Mouse (Mus musculus) CH12.LX (cell line): ENCODE measurements around the gene Zfp354a. TPM values are rescaled to one million over a fixed set of nuclear protein-coding genes. Genes with fewer than 3 reads are reported as not detected.

Experiments
- polyA plus RNA-seq: library from polyadenylated mRNA; unstranded; fragments of >175 nt; gene quantifications from 2 replicates; pipeline ENCODE4 v1.2.1, GENCODE M21; 2012; ENCODE audit warnings: low read depth; ENCODE audit not compliant: insufficient read length
- total RNA-seq, 2 experiments: library from RNA; depleted of rRNA; stranded (reverse); fragments of 300-350 nt in 1 of 2; fragments of >200 nt in 1 of 2; gene quantifications; 2 replicates each; pipeline ENCODE4 v1.2.3; 2012 to 2014

Gene Zfp354a
- total and polyA plus RNA-seq, 3 experiments = not detected

Other genes with a start within 250 kb of the Zfp354a start
- 1.1 and 1.4 TPM in 2 replicates for gene Zfp354c, start 231.5 kb upstream of the Zfp354a start, total RNA-seq (2012; rRNA removed)
- 1.9 and 2.1 TPM in 2 replicates for gene Zfp354c, start 231.5 kb upstream of the Zfp354a start, total RNA-seq (2014; rRNA removed)
- 2.2 TPM in 2 replicates for gene Zfp354c, start 231.5 kb upstream of the Zfp354a start, polyA plus RNA-seq
- gene Zfp879, start 217.7 kb upstream of the Zfp354a start, total RNA-seq (2012; rRNA removed) = not detected in 2 replicates
- not detected in 2 replicates for gene Zfp879, start 217.7 kb upstream of the Zfp354a start, total RNA-seq (2014; rRNA removed)
- not detected in 2 replicates for gene Zfp879, start 217.7 kb upstream of the Zfp354a start, polyA plus RNA-seq
- 0.08 and 0.21 TPM in 2 replicates for gene Grm6, start 208.6 kb upstream of the Zfp354a start, total RNA-seq (2012; rRNA removed)
- 0.23 and 0.42 TPM in 2 replicates for gene Grm6, start 208.6 kb upstream of the Zfp354a start, total RNA-seq (2014; rRNA removed)
- gene Grm6, start 208.6 kb upstream of the Zfp354a start, polyA plus RNA-seq = 0.74 and 1.0 TPM in 2 replicates
- not detected in 2 replicates for gene Zfp454, start 171.6 kb upstream of the Zfp354a start, total RNA-seq (2012; rRNA removed)
- gene Zfp454, start 171.6 kb upstream of the Zfp354a start, total RNA-seq (2014; rRNA removed) = not detected in 2 replicates
- gene Zfp454, start 171.6 kb upstream of the Zfp354a start, polyA plus RNA-seq = not detected in 2 replicates
- gene Zfp2, start 143.1 kb upstream of the Zfp354a start, total RNA-seq (2012; rRNA removed) = not detected in 2 replicates
- gene Zfp2, start 143.1 kb upstream of the Zfp354a start, total RNA-seq (2014; rRNA removed) = not detected in 2 replicates
- not detected in 2 replicates for gene Zfp2, start 143.1 kb upstream of the Zfp354a start, polyA plus RNA-seq
- gene Zfp354b, start 127.6 kb upstream of the Zfp354a start, total RNA-seq (2012; rRNA removed) = not detected in 2 replicates
- gene Zfp354b, start 127.6 kb upstream of the Zfp354a start, total RNA-seq (2014; rRNA removed) = not detected in 2 replicates
- not detected in 2 replicates for gene Zfp354b, start 127.6 kb upstream of the Zfp354a start, polyA plus RNA-seq
- gene 4933414I15Rik, start 115.5 kb upstream of the Zfp354a start, total RNA-seq (2012; rRNA removed) = not detected in 2 replicates
- not detected in 2 replicates for gene 4933414I15Rik, start 115.5 kb upstream of the Zfp354a start, total RNA-seq (2014; rRNA removed)
- gene 4933414I15Rik, start 115.5 kb upstream of the Zfp354a start, polyA plus RNA-seq = not detected in 2 replicates
- not detected in 2 replicates for gene Prop1, start 105.5 kb upstream of the Zfp354a start, total RNA-seq (2012; rRNA removed)
- not detected in 2 replicates for gene Prop1, start 105.5 kb upstream of the Zfp354a start, total RNA-seq (2014; rRNA removed)
- gene Prop1, start 105.5 kb upstream of the Zfp354a start, polyA plus RNA-seq = not detected in 2 replicates
- not detected in 2 replicates for gene Olfr1378, start 92.7 kb upstream of the Zfp354a start, total RNA-seq (2012; rRNA removed)
- gene Olfr1378, start 92.7 kb upstream of the Zfp354a start, total RNA-seq (2014; rRNA removed) = not detected in 2 replicates
- not detected in 2 replicates for gene Olfr1378, start 92.7 kb upstream of the Zfp354a start, polyA plus RNA-seq
- gene Olfr1377, start 77.3 kb upstream of the Zfp354a start, total RNA-seq (2012; rRNA removed) = not detected in 2 replicates
- gene Olfr1377, start 77.3 kb upstream of the Zfp354a start, total RNA-seq (2014; rRNA removed) = not detected in 2 replicates
- not detected in 2 replicates for gene Olfr1377, start 77.3 kb upstream of the Zfp354a start, polyA plus RNA-seq
- gene Olfr51, start 55.7 kb upstream of the Zfp354a start, total RNA-seq (2012; rRNA removed) = not detected in 2 replicates
- not detected in 2 replicates for gene Olfr51, start 55.7 kb upstream of the Zfp354a start, total RNA-seq (2014; rRNA removed)
- gene Olfr51, start 55.7 kb upstream of the Zfp354a start, polyA plus RNA-seq = not detected in 2 replicates
- not detected in 2 replicates for gene Olfr54, start 45.0 kb upstream of the Zfp354a start, total RNA-seq (2012; rRNA removed)
- gene Olfr54, start 45.0 kb upstream of the Zfp354a start, total RNA-seq (2014; rRNA removed) = not detected in 2 replicates
- not detected in 2 replicates for gene Olfr54, start 45.0 kb upstream of the Zfp354a start, polyA plus RNA-seq
- not detected in 2 replicates for gene Olfr1375, start 11.1 kb upstream of the Zfp354a start, total RNA-seq (2012; rRNA removed)
- gene Olfr1375, start 11.1 kb upstream of the Zfp354a start, total RNA-seq (2014; rRNA removed) = not detected in 2 replicates
- not detected in 2 replicates for gene Olfr1375, start 11.1 kb upstream of the Zfp354a start, polyA plus RNA-seq
- gene Gm12569, start 161.2 kb downstream of the Zfp354a start, total RNA-seq (2012; rRNA removed) = 5.9 and 6.5 TPM in 2 replicates
- gene Gm12569, start 161.2 kb downstream of the Zfp354a start, total RNA-seq (2014; rRNA removed) = 2.1 and 2.9 TPM in 2 replicates
- 2.0 and 2.6 TPM in 2 replicates for gene Gm12569, start 161.2 kb downstream of the Zfp354a start, polyA plus RNA-seq
- 70.5 and 72.2 TPM in 2 replicates for gene Clk4, start 202.5 kb downstream of the Zfp354a start, total RNA-seq (2012; rRNA removed)
- gene Clk4, start 202.5 kb downstream of the Zfp354a start, total RNA-seq (2014; rRNA removed) = 93.4 and 105 TPM in 2 replicates
- 64.1 and 70.8 TPM in 2 replicates for gene Clk4, start 202.5 kb downstream of the Zfp354a start, polyA plus RNA-seq
- 0.25 and 0.34 TPM in 2 replicates for gene BC049762, start 203.8 kb downstream of the Zfp354a start, total RNA-seq (2012; rRNA removed)
- gene BC049762, start 203.8 kb downstream of the Zfp354a start, total RNA-seq (2014; rRNA removed) = 0.36 TPM in 1 of 2 replicates, not detected in the other
- gene BC049762, start 203.8 kb downstream of the Zfp354a start, polyA plus RNA-seq = 0.31 and 0.38 TPM in 2 replicates
- gene Col23a1, start 230.7 kb downstream of the Zfp354a start, total RNA-seq (2012; rRNA removed) = 0.08 and 0.21 TPM in 2 replicates
- 0.04 and 0.11 TPM in 2 replicates for gene Col23a1, start 230.7 kb downstream of the Zfp354a start, total RNA-seq (2014; rRNA removed)
- 0.20 and 0.38 TPM in 2 replicates for gene Col23a1, start 230.7 kb downstream of the Zfp354a start, polyA plus RNA-seq